Mouse (Mus musculus) kidney, adult 2 months (tissue): Measurements from ENCODE around the gene Ttc12. TPM values are rescaled to one million over a fixed set of nuclear protein-coding genes. Genes with fewer than 3 reads are reported as not detected.
A peak's percentile ranks its signal among the peaks of the same experiment; 100 is the strongest.

Experiments used
- DNase-seq: peaks from one replicate; pipeline ENCODE4 v3.0.0; 2021
- H3K27ac ChIP-seq: fragments of 200-500 bp; 2 replicates; pipeline ENCODE4 v1.5.1; 2012; ENCODE audit warnings: low read depth, low read length, control low read depth, inconsistent platforms; ENCODE audit not compliant: insufficient read depth
- H3K27me3 ChIP-seq: fragments of 200-500 bp; replicated peaks from 2 replicates; pipeline ENCODE4 v1.6.1; 2012; ENCODE audit warnings: mild to moderate bottlenecking, moderate library complexity, low read length, inconsistent platforms; ENCODE audit not compliant: control insufficient read depth, insufficient read depth
- H3K36me3 ChIP-seq: fragments of 200-500 bp; 2 replicates; pipeline ENCODE4 v1.6.1; 2012; ENCODE audit warnings: mild to moderate bottlenecking, moderate library complexity, low read length, inconsistent platforms; ENCODE audit not compliant: control insufficient read depth, insufficient read depth
- H3K4me1 ChIP-seq: fragments of 200-500 bp; 2 replicates; pipeline ENCODE4 v1.6.1; 2011; ENCODE audit warnings: low read length; ENCODE audit not compliant: control insufficient read depth, insufficient read depth
- H3K4me3 ChIP-seq: fragments of 200-500 bp; 2 replicates; pipeline ENCODE4 v1.5.1; 2011; ENCODE audit warnings: mild to moderate bottlenecking, low read depth, low read length, control low read depth; ENCODE audit not compliant: insufficient read depth
- CTCF ChIP-seq: fragments of 200-500 bp; conservative IDR thresholded peaks from 2 replicates; pipeline ENCODE4 v1.5.1; 2011; ENCODE audit warnings: low read depth, mild to moderate bottlenecking, control low read depth, low read length, moderate library complexity, mixed read lengths; ENCODE audit not compliant: insufficient read depth, insufficient read length
- POLR2A ChIP-seq: fragments of 200-500 bp; IDR thresholded peaks from one replicate; pipeline ENCODE4 v1.6.1; 2011; ENCODE audit warnings: low read depth, low read length, control low read depth
- WGBS: fragments of 180-500 bp; shearing (Covaris S2); methylation state at CpG from one replicate; pipeline ENCODE4 v1.1.7; 2018; 5-methylcytosine and 5-hydroxymethylcytosine counted together
- polyA plus RNA-seq: library from polyadenylated mRNA; depleted of rRNA; stranded (reverse); fragments of >200 nt; gene quantifications from 2 replicates; pipeline ENCODE4 v1.2.3, GENCODE M21; 2012

Ttc12 gene
- polyA plus RNA-seq, 1 experiment = 4.1 TPM

- DNase-seq = no peak
- Histone ChIP-seq H3K27ac (no peak overlapping the region), H3K27me3 (no peaks in the 10 kb centered on the region), H3K36me3 (no peaks in the 10 kb centered on the region), H3K4me3 (no peak overlapping the region), H3K4me1 (no peaks in the 10 kb centered on the region)
- TF ChIP-seq POLR2A (no peak), CTCF (no peak)
- 79% methylated on average over 8 of the region's 8 CpGs for WGBS
These were observed 43.4 kb upstream of the Ttc12 start for GRCm38 (mm10) chr9:49529366-49529959.

DNA sequence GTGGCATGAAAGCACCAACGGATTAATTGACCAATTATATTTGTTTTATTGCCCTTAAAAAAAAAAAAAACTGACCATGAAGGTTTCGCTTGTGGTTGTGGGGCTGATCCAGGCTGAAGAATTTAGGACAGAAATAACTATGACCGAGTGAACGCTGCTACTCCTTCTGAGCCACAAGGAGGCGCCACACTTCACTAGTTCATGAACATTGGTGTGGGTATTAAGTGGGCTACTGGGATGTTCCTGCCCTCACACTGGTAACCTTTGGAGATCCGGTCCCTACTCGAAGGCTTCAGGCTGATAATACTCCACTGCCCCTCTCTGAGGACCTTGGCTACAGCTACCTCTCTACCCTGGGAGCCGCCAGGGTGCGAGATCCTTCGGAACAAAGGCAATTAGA lies 42.9 kb upstream of the Ttc12 start:
- no peak overlapping the region for H3K4me3 ChIP-seq
- H3K27ac ChIP-seq = no peak overlapping the region
- TF ChIP-seq CTCF (peak; percentile 37), POLR2A (no peak)
- no peaks in the 10 kb centered on the region for H3K27me3 ChIP-seq
- no peaks in the 10 kb centered on the region for H3K4me1 ChIP-seq
- no peaks in the 10 kb centered on the region for H3K36me3 ChIP-seq
- DNase-seq = no peak
- whole genome bisulfite sequencing = 66% methylated on average over 10 of the region's 10 CpGs

- H3K4me1 ChIP-seq = no peaks in the 10 kb centered on the region
- TF ChIP-seq POLR2A = no peak
- no peak for TF ChIP-seq CTCF
- H3K36me3 ChIP-seq = no peaks in the 10 kb centered on the region
- no peak overlapping the region for H3K27ac ChIP-seq
- no peaks in the 10 kb centered on the region for H3K27me3 ChIP-seq
- WGBS = 88% methylated on average over 5 of the region's 5 CpGs
- H3K4me3 ChIP-seq = no peak overlapping the region
- no peak for DNase-seq
These were observed 42.0 kb upstream of the Ttc12 start for GRCm38 (mm10) chr9:49528026-49528425.

GRCm38 (mm10) chr9:49527340-49527739 lies 41.3 kb upstream of the Ttc12 start:
- no peaks in the 10 kb centered on the region for H3K36me3 ChIP-seq
- WGBS = 83% methylated on average over 8 of the region's 8 CpGs
- H3K4me3 ChIP-seq = no peak overlapping the region
- TF ChIP-seq CTCF = no peak
- TF ChIP-seq POLR2A = no peak
- DNase-seq = no peak
- no peaks in the 10 kb centered on the region for H3K27me3 ChIP-seq
- H3K27ac ChIP-seq = no peak overlapping the region
- no peaks in the 10 kb centered on the region for H3K4me1 ChIP-seq

- Histone ChIP-seq H3K27me3 (no peaks in the 10 kb centered on the region), H3K4me1 (no peaks in the 10 kb centered on the region), H3K27ac (no peak overlapping the region), H3K4me3 (no peak overlapping the region), H3K36me3 (no peaks in the 10 kb centered on the region)
- TF ChIP-seq CTCF (no peak), POLR2A (no peak)
- no peak for DNase-seq
- WGBS = 83% methylated on average over 9 of the region's 9 CpGs
These were observed 38.7 kb upstream of the Ttc12 start for GRCm38 (mm10) chr9:49524721-49525120.

- no peak for DNase-seq
- 79% methylated on average over 9 of the region's 9 CpGs for WGBS
These were observed 37.9 kb upstream of the Ttc12 start for GRCm38 (mm10) chr9:49523881-49524280.

GRCm38 (mm10) chr9:49514306-49514705 lies 28.3 kb upstream of the Ttc12 start:
- WGBS = 47% methylated on average over 2 of the region's 2 CpGs
- Histone ChIP-seq H3K36me3 (no peaks in the 10 kb centered on the region), H3K4me3 (no peak overlapping the region), H3K4me1 (no peaks in the 10 kb centered on the region), H3K27me3 (no peaks in the 10 kb centered on the region), H3K27ac (no peak overlapping the region)
- TF ChIP-seq CTCF = no peak
- no peak for TF ChIP-seq POLR2A
- peak; percentile 76 for DNase-seq

More at GRCm38 (mm10) chr9:49523881-49524280, 37.9 kb upstream of the Ttc12 start:
- no peak overlapping the region for H3K27ac ChIP-seq
- no peaks in the 10 kb centered on the region for H3K27me3 ChIP-seq
- no peaks in the 10 kb centered on the region for H3K36me3 ChIP-seq
- TF ChIP-seq CTCF = no peak
- no peak for TF ChIP-seq POLR2A
- H3K4me1 ChIP-seq = no peaks in the 10 kb centered on the region
- H3K4me3 ChIP-seq = no peak overlapping the region
